Mouse (Mus musculus) adrenal gland, postnatal 25 days (tissue): Measurements from ENCODE around the gene Nav2. TPM values are rescaled to one million over a fixed set of nuclear protein-coding genes. Genes with fewer than 3 reads are reported as not detected.

Experiments
- DNase-seq: peaks from one replicate; pipeline ENCODE4 v3.0.0; 2021; ENCODE audit warnings: mixed read lengths
- total RNA-seq: library from RNA; stranded (reverse); gene quantifications from 2 replicates; pipeline ENCODE4 v1.2.3, GENCODE M21; 2021

Nav2 gene
- total RNA-seq, 1 experiment from 2014 or later: 11.6 TPM

DNA sequence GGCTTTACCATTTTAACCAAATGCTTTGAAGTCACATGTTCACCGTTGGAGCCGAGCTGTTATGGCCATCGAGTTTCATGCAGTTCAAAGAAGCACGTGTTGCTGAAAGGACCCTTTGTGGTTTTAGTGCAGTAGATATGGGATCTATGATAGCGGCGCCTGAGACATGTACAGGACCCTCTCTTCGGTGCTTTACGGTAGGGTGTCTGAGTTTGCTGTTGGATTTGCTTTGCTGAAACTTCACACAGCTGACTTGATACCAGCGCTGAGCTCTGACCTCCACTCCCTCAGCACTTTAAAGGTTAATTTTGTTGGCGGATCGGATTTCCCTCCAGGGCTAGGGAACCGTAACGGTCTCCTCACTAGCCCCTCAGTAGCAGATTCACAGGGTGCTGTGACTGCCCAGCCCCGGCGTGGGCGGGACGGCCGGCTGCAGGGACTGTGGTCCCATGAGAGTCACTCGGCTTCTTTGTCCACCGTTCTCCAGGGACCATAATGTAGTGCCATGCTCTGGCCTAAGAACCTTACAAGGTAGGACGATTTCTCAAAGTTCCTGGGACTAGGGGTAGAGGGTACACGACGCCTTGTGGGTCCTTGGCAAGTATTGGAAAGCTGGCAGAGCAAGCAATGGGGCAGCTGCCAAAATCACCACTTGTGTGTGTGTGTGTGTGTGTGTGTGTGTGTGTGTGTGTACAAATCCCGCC is 614.0 kb downstream of the Nav2 start:
- peak; percentile 45 for DNase-seq

GRCm38 (mm10) chr7:49523115-49523445 is 614.6 kb downstream of the Nav2 start:
- no peak for DNase-seq

DNA sequence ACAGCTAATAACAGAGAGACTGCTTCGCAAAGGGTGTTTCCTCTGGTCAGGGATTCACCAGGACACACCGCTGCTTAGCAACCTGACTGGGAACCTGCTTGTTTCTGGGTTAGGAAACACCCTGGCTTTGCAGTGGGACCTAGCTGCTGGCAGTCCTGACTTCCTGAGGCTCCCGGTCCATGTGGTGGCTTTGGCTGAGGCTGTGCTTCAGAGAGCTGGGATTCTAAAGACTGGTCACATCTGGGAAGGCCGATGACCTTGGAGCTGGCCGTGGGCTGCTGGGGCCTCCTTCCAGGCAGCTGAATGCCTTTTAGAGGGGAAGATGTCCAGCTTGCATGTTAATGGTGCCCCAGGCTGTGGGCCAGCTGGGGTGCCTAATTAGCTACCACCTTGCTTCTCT is 615.2 kb downstream of the Nav2 start:
- no peak for DNase-seq

- DNase-seq: no peak
Measured at GRCm38 (mm10) chr7:49525348-49526100, 617.0 kb downstream of the Nav2 start.

DNA sequence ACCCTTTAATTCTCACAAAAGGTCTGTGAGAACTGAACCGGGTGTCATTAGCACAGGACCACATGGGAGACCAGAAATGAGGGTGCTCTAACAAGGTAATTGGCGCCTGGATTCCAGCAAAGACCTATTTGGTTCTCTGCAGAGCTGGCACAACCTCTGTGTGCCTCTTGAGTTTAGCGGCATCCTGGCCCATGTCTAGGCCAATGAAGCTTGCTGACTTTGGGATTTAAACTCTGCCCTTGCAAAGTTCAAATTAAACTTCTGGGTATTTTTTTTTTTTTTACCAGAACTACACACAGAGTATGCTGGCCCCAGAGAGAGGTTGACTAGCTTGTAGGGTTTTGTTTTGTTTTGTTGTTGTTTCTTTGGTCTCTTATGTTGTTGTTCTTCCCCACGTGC is 617.6 kb downstream of the Nav2 start:
- DNase-seq: no peak

GRCm38 (mm10) chr7:49527495-49527894 is 619.0 kb downstream of the Nav2 start:
- no peak for DNase-seq

DNA sequence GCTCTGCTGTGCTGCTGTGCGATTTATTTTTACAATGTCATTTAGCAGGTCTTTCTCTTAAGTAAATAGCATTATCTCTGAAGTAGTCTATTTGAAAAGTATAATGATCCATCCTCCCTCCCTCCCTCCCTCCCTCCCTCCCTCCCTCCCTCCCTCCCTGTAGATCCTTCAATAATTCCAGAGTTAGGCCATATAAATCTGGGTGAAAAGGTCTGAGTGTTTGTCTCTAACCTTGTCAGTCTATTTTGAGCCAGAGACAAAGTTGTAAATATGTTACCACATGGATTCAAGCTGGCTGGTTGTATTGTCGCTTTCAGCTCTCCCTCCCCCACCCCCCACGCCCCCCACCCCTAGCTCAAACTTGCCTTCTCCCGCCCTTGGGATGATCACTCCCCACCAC is 619.4 kb downstream of the Nav2 start:
- DNase-seq: no peak

- no peak for DNase-seq
Measured at GRCm38 (mm10) chr7:49529498-49529897, 621.0 kb downstream of the Nav2 start.

DNA sequence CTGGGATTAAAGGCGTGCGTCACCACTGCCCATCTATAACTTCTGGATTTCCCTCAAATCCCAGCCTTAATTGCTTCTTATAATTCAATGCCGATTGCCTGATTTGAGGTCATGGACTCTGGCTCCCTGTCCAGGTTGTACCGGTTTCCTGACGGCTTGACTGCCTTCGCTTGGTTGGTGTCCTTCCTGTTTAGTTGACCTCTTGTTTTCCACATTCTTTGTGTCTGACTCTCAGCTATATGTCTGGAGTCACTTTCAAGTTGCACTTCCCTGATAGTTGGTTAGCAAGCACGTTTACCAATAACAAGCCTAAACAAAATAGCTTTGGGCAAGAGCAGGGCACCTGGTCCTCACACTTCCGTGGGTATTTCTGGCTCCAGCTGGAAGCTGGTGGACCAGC is 625.1 kb downstream of the Nav2 start:
- no peak for DNase-seq

GRCm38 (mm10) chr7:49534208-49534607 is 625.7 kb downstream of the Nav2 start:
- DNase-seq: no peak

- DNase-seq: no peak
Measured at GRCm38 (mm10) chr7:49538360-49538759, 629.8 kb downstream of the Nav2 start.

DNA sequence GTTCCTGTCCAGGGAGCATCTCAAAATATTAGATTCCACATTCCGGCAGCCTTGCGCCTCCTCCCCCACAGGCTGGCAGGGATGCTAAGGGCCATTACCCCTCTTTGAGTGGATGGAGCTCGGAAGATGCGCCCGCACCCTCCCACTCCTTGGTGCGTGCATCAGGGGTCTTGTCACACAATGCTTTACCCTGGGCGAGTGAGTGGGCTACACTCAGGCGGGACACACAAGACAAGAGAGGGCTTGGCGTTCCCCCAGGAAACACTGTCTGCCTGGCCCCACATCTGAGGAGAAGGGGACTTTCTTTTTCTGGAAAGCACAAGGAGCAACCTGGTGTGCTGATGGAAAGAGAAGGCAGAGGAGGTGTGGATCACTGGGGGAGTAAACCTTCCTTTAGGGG is 631.7 kb downstream of the Nav2 start:
- DNase-seq: no peak

DNA sequence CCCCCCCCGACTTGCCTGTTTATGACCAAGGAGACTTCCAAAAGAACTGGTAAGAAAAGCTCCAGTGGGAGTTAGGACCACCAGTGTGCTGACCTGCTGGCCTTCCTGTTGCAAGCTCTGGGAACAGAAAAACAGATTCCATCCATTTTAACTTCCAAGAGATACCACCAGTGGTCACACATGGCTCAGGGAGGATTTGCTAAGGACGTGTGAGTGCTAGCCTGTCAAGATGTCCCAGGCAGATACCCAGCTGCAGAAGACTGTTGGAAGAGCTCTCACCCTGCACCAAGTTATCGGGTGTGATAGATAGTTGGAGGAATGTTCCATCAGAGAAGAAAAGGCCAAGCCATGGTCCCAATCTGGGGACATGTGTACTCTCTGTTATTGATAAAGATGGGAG is 633.6 kb downstream of the Nav2 start:
- DNase-seq: no peak

GRCm38 (mm10) chr7:49544775-49545705 is 636.5 kb downstream of the Nav2 start:
- no peak for DNase-seq

DNA sequence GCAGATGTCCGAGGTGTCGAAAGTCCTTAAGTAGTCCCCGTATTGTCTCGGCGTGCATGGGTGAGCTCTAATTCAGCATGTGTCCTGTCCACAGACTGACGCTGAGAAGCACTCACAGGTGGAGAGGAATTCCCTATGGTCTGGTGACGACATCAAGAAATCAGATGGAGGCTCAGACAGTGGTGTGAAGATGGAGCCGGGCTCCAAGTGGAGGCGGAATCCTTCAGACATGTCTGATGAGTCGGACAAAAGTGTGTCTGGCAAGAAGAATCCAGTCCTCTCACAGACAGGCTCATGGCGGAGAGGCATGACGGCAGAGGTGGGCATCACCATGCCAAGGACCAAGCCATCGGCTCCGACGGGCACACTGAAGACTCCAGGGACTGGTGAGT is 637.2 kb downstream of the Nav2 start:
- no peak for DNase-seq

- DNase-seq: no peak
Measured at GRCm38 (mm10) chr7:49548397-49548796, 639.9 kb downstream of the Nav2 start.

- DNase-seq: no peak
Measured at GRCm38 (mm10) chr7:49553236-49553981, 644.9 kb downstream of the Nav2 start.

DNA sequence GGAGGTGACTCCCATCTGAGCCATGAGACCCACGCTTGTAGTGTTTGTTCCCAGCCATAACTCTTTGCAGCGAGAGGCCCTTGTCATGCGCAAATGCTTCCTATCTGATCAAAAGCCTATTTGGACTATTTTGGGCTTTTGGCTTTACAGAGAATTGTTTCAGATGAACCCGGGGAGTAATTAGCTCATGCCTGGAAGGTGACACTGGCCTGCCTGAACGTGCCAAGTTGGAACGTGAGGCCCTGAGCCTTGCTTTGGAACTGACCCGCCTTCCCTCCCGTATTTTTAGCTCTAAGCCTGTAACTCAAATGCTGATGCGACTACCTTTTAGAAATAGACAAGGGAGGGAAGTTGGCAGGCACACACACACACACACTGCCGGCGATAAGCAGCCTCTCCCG is 649.7 kb downstream of the Nav2 start:
- no peak for DNase-seq

- DNase-seq: peak; percentile 39
Measured at GRCm38 (mm10) chr7:49558895-49559294, 650.4 kb downstream of the Nav2 start.

DNA sequence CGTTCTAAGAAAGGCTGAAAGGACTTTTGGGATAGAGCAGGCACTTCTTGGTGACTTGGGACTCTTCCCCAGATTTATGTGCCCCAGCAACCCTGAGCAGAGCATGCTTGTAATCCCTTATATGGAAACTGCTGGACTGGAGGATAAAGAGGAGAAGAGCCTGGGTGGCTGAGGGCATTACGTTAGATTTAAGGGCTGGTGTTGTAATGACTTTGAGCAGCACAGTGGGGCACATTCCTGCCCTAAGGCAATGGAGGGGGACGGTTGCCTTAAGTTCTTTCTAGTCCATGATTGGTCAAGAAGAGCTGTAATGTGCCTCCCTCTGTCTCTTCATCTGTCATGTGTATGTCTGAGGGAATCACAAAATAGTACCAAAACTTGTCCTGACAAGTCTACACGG is 651.5 kb downstream of the Nav2 start:
- DNase-seq: no peak

DNA sequence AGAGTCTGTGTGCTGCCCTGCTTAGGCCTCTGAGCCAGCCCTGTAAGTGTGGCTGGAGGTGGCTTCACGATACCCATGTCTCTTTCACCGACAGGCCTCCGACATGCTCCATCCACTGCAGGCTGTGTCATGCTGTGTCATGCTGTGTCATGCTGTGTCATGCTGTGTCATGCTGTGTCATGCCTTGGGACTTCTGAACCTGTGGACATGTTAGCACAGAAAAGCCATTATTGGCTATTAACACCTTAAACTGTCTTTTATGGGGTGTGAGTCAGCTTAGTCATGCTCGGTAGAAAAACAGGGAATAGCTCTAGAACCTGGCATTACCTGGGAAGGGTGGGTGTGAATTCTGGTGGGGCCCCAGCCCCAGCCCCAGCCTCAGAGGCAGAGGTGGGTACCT is 653.9 kb downstream of the Nav2 start:
- no peak for DNase-seq

- DNase-seq: no peak
Measured at GRCm38 (mm10) chr7:49562851-49563250, 654.3 kb downstream of the Nav2 start.
